Mouse (Mus musculus) granulocyte monocyte progenitor cell, adult 5-6 weeks (primary cell): ENCODE data around the gene Rint1. TPM values are rescaled to one million over a fixed set of nuclear protein-coding genes. Genes with fewer than 3 reads are reported as not detected.
"Not testable (repeated sequence)": the region's sequence is repeated elsewhere in the genome, so short reads cannot be mapped to it uniquely, and the experiment has no call there.

Experiments
- ATAC-seq: replicated peaks from 2 replicates; pipeline ENCODE4 v1.8.0; 2016; ENCODE audit warnings: mild to moderate bottlenecking, moderate TSS enrichment, inconsistent platforms; ENCODE audit not compliant: poor library complexity, severe bottlenecking
- total RNA-seq, 2 experiments: library from RNA; stranded (forward) in 1 of 2; stranded (reverse) in 1 of 2; fragments of 200-712, 200-1000 nt in 1 of 2; fragments of >200 nt in 1 of 2; fragmentation: Nextera tagmentation in 1 of 2; gene quantifications; 2 replicates each; pipeline ENCODE4 v1.2.3; 2014 to 2017

Rint1 gene
- total RNA-seq, 2 experiments from 2014 or later, result 19.6 to 25.0 TPM

- ATAC-seq, result peak; percentile 40; the same call in 1 of the 2 replicates
Observed at GRCm38 (mm10) chr5:23824171-23824733, 36.7 kb downstream of the Rint1 start.

DNA sequence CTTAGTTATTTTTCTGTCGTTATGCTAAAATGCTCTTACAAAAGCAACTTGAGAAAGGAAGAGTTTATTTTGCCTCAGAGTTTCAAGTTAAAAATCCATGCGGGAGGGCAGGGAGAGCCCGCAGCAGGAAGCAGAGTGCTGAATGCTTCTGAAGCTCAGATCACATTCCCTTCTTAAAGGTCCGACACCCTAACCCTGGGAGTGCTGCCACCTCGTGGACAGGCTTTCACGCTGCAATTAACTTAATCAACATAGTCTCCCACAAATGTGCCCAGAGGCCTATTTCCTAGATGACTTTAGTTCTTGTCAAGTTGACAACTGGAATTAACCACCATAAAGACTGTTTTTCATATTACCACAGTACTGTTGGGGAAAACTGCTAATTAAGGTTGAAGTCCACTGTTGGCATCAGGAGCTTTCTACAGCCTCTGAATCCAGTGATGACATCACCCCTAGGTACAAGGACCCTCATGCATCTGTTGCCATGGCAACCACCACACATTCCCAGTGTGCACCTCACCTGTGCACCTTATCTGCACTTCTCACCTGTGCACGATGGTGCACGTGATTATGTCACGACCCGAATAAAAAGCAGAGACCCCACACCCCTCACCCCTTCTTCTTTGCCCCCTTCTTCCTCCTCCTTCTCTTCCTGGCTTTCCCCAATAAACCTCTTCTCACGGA lies 39.0 kb downstream of the Rint1 start:
- peak; percentile 97 for ATAC-seq

DNA sequence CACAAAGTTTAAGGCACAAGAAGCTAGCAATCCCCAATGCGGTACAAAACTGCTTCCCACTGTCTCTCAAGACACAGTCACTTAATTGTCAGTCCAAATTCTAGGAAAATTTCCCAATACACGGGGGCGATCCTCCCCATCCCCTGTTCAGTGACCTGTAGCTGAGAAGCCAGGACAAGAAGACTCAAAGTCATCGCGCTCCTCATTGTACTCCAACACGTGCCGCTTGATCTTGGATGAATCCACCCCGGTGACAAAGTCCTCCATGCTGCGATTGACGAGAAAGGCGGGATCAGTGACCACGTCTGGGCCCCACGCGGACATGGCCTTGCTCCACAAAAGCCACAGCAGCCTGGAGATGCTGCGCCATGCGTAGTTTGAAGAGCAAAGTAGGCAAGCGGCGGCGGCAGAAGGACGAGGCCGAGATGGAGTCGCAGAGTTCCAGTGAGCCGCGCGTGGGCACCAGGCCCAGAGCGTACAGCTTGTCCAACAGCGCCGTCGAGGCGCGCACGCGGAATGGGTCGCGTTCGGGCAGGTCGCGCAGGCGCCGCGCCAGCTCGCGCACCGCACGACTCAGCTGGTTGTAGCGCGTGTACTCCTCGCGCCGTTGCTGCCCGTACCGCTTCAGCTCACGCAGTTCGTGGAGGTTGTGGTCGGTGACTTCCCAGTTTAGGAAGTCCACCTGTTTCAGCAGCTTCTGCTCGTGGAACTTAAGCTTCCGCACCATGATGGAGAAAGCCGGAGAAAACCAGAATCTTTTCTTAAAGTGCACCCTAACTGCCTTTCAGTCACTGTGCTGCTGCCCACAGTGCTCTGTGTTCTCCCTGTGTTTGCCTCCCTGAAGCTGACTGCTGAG lies 43.6 kb downstream of the Rint1 start:
- peak; percentile 74 for ATAC-seq

DNA sequence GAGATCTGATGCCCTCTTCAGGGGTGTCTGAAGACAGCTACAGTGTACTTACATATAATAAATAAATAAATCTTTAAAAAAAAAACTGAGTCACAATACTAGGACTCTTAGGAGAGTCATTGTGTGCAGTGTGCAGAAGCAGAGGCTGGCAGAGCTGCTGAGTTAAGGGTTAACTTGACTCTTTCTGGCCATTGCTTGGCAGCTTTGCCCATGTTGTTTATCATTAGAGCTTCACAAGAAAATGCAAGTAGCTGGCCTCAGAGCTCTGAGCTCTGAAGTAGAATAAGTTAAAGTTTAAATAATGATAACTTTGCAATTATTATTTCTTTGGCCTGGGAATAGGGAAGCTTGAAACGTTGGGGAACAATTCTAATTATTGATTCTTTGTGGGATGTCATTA lies 48.2 kb downstream of the Rint1 start:
- not testable (repeated sequence) for ATAC-seq

GRCm38 (mm10) chr5:23838158-23838557 lies 50.6 kb downstream of the Rint1 start:
- no peak for ATAC-seq

DNA sequence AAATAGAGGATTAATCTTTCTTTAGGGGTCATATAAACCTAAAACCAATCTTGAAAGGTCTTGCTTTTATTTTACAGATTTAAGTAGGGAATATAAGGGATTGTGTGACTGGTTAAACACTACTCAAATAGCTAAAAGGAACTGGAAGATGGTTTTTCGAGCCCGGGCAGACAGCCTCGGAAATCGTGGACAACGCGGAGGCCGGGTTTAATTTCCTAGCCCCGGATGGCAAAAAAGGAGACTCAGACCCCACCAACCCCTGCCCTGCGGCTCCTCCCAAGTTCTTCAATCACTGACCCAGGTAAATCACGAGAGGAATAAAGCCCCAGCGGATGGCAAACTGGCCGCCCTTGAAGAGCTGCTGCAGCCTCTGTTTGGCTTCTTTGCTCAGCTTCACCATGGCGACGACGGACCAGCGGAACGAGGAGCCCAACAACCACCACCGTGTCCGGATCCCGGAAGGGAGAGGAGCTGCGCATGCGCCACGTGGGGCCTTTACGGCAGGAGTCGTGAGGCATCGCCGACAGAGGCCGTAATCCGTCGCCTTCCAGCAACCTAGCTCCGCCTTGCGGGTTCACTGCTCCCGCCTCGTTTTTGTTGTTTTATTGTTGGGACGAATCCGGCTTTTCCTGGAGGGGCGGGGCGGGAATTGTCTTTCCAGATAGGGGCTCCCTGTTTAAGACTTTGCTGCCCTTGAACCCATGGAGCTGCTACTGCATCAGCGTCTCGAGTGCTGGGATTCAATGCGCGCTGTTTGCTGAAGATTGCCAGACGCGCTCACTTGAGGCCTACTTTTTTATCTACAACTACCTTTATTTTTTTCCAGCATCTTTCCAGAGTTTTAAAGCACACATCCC lies 56.4 kb downstream of the Rint1 start, which contains the start of gene Tomm7:
Tomm7 (minus strand) TSS at position 488 of the 857 bp plus-strand sequence.
- ATAC-seq, result peak; percentile 99

DNA sequence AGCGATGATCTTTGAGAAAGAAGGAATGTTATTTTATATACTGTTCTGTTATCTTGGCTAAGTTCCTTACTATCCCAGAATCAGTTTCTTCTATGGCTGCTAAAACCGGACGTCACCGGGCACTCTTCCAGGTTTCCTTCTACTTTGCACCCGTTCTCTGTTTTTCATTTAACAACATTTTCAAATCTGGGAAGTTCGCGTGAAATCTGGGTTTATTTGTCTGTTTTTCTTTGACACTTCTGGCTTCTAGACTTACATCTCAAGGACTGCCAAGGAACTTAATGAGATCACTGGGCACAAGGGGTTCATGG lies 57.0 kb downstream of the Rint1 start:
- ATAC-seq, result no peak

- ATAC-seq, result no peak
Observed at GRCm38 (mm10) chr5:23845141-23845540, 57.6 kb downstream of the Rint1 start.

GRCm38 (mm10) chr5:23850345-23851159 lies 63.0 kb downstream of the Rint1 start:
- peak; percentile 92 for ATAC-seq

DNA sequence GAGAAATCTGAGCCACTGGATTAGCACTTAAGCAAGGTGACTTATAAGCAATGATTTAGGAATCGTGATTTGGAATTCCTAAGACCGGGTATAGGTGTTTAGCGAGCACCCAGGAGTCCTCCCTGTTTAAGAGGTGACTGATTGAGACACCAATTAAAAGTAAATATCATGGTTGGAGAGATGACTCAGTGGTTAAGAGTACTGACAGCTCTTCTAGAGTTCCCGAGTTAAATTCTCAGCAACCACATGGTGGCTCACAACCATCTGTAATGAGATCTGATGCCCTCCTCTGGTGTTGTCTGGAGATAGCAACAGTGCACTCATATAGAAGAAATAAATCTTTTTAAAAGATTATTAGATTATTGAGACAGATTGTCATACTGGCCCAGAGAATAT lies 63.6 kb downstream of the Rint1 start:
- ATAC-seq, result not testable (repeated sequence)

GRCm38 (mm10) chr5:23852916-23853315 lies 65.4 kb downstream of the Rint1 start:
- ATAC-seq, result not testable (repeated sequence)

DNA sequence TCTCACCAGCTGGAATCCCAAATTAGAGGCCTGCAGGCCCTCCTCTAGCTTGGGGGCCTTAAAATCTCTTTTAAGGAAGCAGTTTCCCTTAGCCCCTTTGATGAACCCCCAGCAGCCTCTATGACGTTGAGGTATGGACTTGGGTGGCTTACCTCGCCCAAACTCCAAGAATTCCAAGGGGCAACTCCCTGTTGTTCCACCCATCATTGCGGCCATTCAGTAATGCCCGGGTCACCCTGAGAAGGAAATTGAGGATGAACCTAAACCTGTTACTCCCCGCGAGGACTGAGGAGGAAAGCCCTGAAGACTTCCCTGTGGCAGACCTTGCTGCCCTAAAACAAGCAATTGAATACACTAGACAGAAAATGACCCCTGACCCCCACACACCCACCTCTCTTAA lies 68.0 kb downstream of the Rint1 start:
- ATAC-seq, result no peak

- no peak for ATAC-seq
Observed at GRCm38 (mm10) chr5:23856164-23856563, 68.7 kb downstream of the Rint1 start.

- ATAC-seq, result no peak
Observed at GRCm38 (mm10) chr5:23857189-23857588, 69.7 kb downstream of the Rint1 start.

DNA sequence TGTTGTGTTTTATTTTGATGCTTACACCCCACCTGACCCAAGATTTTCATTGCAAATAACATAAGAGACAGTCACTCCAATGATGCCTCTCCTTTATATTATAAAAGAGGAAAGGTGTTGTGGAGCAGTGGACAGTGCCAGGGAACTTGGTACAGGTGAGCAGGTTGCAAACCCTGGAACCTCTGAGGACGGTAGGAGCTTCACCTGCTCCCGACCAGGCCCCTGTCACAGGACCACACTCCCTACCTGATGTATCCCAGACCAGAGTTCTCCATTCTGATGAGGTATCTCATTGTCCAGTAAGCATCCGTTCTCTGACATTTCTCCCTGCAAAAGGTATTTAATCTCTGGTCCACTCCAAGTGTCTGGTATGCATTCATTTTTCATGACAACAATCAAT lies 70.5 kb downstream of the Rint1 start:
- no peak for ATAC-seq

DNA sequence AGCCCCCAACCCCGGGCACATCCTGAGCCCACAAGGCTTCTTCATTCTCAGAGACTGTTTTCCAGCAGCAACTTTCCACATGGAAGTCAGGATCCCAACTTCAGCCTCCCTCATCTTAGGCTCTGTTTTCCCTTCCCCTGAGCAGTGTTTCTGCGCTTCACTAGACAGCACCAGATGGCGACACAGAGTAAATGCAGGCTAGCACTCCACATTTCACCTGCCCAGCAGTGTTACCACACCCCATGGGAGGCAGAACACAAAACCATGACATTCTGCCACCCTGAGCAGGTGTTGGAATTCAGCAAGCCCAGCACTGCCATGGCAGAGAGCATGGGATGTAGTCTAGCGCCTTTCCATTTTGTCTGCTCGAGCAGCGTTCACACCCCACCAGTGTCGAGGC lies 71.1 kb downstream of the Rint1 start:
- no peak for ATAC-seq

DNA sequence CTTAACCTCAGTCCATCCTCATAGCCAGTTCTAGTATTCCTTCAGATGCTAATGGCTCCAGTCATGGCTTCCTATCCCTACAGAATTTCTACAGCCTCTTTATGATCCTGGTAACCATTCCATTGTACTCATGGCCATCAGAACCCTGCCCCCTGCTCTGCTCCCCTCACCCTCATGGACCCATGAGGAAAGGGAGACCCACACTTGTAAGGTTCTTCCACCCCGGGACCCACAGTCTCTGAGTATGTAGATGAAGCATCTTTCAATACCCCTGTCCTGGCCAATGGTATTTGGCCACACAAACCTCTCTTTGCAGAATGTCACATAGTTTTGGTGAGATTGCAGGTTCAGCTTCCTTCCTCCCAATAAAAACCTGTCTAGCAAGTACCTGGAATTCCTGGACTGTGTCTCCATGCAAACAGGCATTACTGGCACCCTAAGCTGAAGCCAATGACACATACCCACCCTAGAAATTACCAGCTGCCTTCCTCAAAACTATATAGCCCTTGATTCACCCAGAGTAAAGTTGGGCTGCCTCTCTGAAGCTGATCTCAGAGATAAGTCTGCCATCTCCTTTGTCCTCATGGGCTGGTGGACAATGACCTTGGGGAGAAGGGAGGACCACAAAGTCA lies 71.7 kb downstream of the Rint1 start:
- no peak for ATAC-seq

GRCm38 (mm10) chr5:23859896-23860295 lies 72.4 kb downstream of the Rint1 start:
- no peak for ATAC-seq

DNA sequence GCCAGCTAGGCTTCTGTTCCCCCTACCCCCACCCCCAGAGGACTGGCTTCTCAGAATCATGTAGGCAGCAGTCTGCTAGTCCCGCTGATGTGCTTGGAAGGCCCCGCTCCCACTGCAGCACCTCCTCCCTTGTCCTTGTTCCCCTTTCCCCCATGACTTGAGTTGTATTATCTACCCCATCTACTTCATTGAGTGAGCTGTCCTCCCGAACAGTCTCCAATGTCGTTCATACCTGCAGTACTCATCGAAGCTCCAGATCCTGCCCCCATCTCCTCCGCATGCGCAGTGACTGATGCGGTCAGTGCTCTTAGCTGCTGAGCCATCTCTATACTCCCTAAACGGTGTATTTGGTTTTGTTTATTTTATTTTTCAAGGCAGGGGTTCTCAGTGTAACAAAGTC lies 74.2 kb downstream of the Rint1 start:
- ATAC-seq, result no peak
